Mouse (Mus musculus): ENCODE data around the gene Uap1.

DNA sequence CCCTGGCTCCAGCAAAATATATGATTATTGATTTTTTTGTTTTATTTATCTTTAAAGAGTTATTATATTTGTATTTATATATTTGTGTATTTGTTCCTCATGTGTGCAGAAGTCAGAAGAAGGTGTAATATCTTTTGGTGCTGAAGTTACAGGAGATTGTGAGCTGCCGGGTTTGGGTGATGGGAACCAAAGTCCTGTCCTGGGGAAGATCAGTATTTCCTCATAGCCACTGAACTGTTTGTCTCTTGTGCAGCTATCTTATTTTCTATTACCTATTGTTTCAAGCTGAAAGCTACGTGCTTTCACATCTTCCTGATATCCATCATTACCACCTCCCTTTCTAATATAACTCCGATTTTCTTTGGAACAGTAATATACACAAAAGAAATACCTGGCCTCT is 40.8 kb upstream of the Uap1 start:
- no peak for TF ChIP-seq POLR2A (IDR thresholded peaks at IDR 0.05; ENCODE audit: borderline replicate concordance, low read depth, low read length)
- TF ChIP-seq CTCF (IDR thresholded peaks at IDR 0.05; ENCODE audit: low read depth, low read length): no peak
